Mouse (Mus musculus) testis, adult 2 months (tissue): ENCODE measurements around the gene Rdh5.

Experiments used
- CTCF ChIP-seq: fragments of 200-500 bp; IDR thresholded peaks from 2 replicates; pipeline ENCODE4 v1.5.1; 2012; ENCODE audit warnings: low read depth, mild to moderate bottlenecking, inconsistent platforms, low read length, moderate library complexity; ENCODE audit not compliant: control insufficient read depth, insufficient read depth, insufficient replicate concordance
- POLR2A ChIP-seq: fragments of 200-500 bp; IDR thresholded peaks from 2 replicates; pipeline ENCODE4 v1.6.1; 2012; ENCODE audit warnings: low read depth, mild to moderate bottlenecking, inconsistent platforms, low read length, moderate library complexity; ENCODE audit not compliant: control insufficient read depth

DNA sequence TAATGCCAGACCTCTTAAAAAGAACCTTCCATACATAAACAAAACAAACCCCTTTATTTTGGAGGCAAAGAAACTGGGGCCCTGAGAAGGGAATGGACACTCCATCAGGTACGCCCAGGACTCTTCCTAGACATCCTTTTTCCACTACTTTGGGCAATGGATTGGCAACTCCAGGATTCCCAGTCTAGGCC lies at the start of gene Rdh5:
- TF ChIP-seq CTCF: no peak
- no peak for TF ChIP-seq POLR2A
